Mouse (Mus musculus) layer of hippocampus, adult 8-10 months (tissue): Measurements from ENCODE around the gene BC028528. TPM values are rescaled to one million over a fixed set of nuclear protein-coding genes. Genes with fewer than 3 reads are reported as not detected.
"Not testable (repeated sequence)": the region's sequence is repeated elsewhere in the genome, so short reads cannot be mapped to it uniquely, and the experiment has no call there.

Source experiments
- DNase-seq, 2 experiments: peaks; one replicate each; pipeline ENCODE4 v3.0.0; 2022; ENCODE audit warnings: low spot score in 2 of 2
- total RNA-seq, 4 experiments: library from RNA; stranded (reverse); gene quantifications; 2 replicates each; pipeline ENCODE4 v1.2.4; 2022

The BC028528 gene
- total RNA-seq, 4 experiments from 2014 or later = 2.9 to 11.2 (median 5.9) TPM

DNA sequence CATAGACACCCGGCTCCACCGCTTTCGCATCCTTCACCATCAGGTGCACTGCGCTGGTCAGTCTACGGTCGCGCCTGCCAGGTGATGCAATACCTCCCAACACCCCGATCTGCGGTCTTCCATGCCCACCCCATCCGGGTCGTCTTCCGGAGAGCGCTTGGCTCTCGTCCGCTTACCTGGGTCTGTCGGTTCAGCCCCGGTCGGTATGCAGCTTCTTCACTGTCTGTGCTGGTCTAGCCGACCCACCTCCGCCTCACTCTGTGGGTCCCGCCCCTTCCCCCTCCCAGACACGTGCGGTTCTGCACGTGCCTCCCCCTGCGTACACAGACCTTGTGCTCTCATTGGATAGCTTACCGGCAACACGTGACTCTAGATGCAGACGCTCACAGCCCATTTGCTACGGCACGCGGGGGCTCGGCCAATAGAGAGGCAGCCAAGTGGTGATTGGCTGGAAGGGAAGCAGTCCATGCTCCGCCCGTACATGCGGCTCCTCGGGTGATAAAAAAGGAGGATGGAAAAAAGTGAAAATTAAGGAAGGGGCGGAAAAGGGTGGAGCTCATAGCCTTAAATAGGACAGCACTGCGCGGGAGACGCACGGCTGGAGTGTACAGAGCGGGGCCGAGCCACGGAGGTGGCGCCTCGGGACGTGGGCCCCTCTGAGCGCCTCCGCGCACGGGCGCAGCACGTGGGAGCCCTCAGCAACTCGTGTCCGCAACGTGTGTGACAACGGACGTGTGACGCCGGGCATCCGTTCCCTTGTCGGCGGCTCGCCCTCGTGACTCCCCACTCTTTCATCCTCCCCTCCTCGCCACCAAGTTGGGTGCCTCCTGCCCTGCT is 9.6 kb downstream of the BC028528 start, which contains the start of gene Ciart:
Ciart (minus strand) TSS at position 273 of the 837 bp plus-strand sequence.
- DNase-seq = peak; percentile 97 to 99

- DNase-seq = no peak
These were observed 12.7 kb downstream of the BC028528 start for GRCm38 (mm10) chr3:95879063-95879462.

DNA sequence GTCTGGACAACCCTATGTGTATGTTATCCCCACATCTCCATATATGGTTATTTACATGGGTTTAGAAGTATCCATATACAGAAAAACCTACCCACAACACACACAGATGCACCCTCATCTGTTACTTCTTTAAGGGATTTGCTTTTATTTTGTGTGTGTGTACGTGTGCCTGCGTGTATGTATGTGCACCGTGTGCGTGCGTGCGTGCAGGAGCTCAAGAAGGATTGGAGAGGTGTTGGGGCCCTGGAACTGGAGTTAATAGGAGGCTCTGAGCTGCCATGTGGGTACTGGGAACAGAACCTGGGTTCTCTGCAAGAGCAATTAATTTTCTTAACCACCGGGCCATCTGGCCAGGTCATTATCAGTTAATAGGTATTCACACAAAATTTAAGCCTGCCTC is 19.8 kb downstream of the BC028528 start:
- no peak for DNase-seq

- peak; percentile 77 to 79 for DNase-seq
These were observed 20.4 kb downstream of the BC028528 start, which contains the start of gene Mrps21 for GRCm38 (mm10) chr3:95871392-95871867. Gene Mrps21, minus strand, starts transcription at chr3:95871519.

DNA sequence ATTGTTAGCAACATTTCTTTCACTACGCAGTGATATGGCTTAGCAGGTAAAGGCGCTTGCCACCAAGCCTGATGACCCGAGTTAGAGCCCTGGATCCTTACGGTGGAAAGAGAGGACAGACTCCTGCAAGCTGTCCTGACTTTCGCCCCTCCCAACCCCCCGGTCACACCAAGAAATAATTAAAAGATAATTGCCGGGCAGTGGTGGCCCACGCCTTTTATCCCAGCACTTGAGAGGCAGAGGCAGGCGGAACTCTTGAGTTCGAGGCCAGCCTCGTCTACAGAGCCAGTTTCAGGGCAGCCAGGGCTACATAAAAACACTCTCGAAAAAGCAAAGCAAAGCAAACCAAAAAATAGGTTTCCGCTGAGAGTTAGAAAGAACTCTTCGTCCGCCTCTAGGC is 20.8 kb downstream of the BC028528 start:
- DNase-seq = no peak

- DNase-seq = no peak
These were observed 24.4 kb downstream of the BC028528 start for GRCm38 (mm10) chr3:95867408-95867807.

DNA sequence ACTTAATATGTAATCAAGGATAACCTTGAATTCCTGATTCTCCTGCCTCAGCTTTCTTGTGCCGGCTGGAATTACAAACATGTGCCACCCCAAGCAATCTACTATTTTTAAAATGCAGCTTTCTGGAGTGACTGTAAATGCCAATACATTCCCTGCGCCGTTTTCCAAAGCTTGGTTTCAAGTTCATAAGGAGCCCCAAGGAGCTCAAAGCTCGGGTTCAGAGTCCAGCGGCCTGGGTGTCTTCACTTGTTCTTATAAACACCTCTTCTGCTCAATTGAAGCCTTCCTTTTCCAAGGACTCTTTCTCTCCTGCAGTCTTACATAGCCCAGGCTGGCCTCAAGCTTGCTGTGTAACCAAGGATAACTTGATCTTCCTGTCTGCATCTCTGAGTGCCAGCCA is 25.7 kb downstream of the BC028528 start:
- DNase-seq = no peak

DNA sequence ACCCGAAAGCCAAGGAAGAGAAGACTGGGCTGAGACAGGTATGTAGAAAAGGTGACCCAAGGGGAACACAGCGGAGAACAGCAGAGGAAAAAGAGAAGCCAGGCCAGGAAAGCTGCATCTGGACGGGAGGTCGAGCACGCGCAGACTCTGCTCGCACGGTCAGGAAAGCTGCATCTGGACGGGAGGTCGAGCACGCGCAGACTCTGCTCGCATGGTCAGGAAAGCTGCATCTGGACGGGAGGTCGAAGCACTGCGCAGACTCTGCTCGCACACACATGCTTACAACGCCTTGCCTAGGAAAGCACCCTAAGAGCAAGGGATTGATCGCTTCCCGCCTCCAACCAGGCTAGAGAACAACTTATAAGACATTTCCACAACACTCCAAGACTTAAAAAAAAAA is 26.2 kb downstream of the BC028528 start:
- no peak for DNase-seq

DNA sequence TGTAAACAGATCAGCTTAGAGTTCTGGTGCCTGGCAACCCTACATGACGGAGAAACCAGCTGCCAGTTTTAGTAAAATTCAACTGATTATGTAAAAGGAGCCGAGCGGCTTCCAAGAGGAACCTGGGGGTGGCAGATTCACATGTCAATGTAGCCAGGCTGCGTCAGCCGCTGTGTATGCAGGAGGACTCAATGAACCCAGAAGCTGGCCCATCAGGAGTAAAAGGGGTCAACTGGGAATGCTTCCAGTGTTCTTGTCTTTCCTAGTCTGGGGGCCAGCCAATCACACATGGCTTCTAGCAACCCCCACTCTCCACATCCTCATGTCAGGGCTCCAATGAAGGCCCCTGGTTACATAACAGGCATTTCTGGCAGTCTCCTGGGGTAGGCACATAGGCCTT is 26.8 kb downstream of the BC028528 start:
- peak; percentile 76 to 81 for DNase-seq

DNA sequence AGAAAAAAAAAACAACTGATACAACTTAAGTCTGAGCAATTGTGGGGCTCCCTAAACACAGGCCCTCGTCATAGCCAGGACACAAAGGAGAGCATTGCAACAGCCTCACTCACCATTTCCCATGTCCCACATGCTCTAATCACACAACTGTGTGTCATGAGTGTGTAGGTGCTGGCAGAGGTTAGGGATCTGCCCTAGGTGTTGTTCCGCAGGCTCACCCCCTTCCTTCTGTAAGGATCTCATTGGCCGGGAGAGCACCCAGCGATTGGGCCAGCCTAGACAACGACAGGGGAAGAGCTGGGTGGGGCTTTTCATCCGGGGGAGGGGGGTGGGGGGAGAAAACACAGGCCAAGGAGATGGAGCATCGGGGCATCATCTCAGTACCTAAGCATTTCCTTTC is 28.2 kb downstream of the BC028528 start:
- DNase-seq = no peak

GRCm38 (mm10) chr3:95861796-95862195 is 30.0 kb downstream of the BC028528 start:
- DNase-seq = peak; percentile 60 to 66

DNA sequence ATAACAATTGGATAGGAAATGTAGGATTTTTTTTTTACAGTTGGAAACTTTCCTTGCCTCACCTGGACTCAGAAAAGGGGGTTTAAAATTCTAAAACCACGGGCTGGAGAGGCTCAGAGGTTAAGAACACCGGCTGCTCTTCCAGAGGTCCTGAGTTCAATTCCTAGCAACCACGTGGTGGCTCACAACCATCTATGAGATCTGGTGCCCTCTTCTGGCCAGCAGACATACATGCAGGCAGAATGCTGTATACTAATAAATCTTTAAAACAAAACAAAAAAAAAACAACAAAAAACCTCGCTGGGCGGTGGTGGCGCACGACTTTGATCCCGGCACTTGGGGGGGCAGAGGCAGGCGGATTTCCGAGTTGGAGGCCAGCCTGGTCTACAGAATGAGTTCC is 30.6 kb downstream of the BC028528 start:
- no peak for DNase-seq

DNA sequence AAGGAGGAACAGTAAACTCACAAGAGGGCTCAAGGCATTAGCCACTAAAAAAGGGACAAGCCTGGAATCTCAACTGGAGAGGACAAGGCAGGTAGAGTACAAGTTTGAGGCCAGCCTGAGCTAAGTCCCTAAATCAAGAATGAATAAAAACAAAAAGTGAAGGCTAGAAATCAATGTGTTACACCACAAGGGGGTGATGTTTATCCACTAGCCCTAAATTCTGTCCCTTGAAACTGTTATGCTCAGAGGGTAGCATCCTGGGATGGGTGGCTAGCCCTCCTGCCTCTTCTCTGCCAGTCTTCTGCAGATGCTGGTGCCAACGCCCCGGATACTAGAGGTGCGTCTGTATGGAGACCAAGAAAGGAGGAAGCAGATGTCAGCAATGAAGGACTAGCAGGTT is 31.5 kb downstream of the BC028528 start:
- DNase-seq = no peak

DNA sequence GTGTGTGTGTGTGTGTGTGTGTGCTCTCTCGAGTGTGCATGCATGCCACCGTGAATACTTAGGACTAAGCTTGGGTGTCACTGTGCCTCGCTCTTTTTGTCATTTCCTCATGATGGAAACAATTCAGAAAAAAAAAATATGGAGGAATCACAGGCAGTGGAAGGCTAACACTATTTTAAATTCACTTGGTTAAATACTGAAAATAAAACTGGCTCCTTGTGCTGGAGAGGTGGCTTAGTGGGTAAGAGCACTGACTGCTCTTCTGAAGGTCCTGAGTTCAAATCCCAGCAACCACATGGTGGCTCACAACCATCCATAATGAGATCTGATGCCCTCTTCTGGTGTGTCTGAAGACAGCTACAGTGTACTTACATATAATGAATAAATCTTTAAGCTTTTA is 33.5 kb downstream of the BC028528 start:
- DNase-seq = not testable (repeated sequence)

GRCm38 (mm10) chr3:95857050-95857449 is 34.8 kb downstream of the BC028528 start:
- DNase-seq = not testable (repeated sequence)

DNA sequence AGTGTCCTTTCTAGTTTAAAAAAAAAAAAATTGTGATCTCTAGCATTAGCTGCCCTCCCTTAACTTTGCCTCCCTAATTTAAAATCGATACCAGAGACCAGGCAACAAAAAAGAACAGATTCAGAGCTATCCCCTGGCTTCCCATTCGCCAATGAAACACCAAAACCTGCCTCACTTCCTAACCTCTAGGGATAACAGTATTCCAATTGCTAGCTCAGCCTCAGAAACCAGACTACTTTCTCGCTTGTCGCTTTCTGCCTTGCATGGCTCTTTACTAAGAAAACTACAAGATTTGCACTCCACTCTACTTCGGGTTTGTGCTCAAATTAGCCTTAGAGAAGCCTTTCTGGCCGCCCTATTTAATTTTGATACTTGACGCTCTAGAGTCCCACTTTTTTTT is 35.7 kb downstream of the BC028528 start:
- DNase-seq = no peak

GRCm38 (mm10) chr3:95855502-95856089 is 36.2 kb downstream of the BC028528 start, which contains the start of gene Prpf3:
Gene Prpf3, minus strand, starts transcription at chr3:95855885.
- peak; percentile 88 to 94 for DNase-seq

DNA sequence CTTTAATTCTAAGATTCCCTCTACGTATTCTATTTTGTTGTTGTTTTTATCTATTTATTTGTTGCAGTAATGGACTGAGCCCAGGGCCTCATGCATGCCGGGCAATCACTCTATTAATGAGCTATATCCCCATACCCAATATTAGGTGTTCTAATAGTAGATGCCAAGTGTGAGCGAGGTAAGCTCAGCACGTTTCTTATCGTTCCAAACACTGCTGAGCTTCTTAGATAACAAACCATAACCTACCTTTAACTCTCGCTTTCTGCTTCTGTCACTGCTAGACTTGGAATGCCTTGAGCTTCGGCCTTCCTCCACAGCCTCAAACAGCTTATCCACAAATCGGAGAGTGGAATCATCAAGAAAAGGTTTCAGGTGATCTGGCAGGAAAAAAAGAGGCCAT is 40.5 kb downstream of the BC028528 start:
- DNase-seq = no peak

DNA sequence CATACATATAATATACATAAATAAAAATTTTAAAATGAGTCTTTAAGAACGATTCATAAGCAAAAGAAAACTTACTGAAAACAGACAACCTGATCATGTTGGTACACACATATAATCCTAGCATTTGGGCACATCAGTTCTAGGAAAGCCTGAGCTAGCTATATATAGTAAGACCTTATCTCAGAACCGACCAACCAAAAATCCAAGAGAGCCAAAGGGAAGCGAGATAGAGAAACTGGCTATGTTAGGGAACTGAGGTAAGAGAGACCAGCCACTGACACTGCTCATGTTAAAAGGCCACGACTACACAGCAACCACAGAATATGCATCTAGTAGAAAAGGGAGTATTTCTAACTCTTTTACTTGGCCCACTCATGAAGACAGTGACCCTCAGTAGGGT is 41.2 kb downstream of the BC028528 start:
- DNase-seq = no peak

DNA sequence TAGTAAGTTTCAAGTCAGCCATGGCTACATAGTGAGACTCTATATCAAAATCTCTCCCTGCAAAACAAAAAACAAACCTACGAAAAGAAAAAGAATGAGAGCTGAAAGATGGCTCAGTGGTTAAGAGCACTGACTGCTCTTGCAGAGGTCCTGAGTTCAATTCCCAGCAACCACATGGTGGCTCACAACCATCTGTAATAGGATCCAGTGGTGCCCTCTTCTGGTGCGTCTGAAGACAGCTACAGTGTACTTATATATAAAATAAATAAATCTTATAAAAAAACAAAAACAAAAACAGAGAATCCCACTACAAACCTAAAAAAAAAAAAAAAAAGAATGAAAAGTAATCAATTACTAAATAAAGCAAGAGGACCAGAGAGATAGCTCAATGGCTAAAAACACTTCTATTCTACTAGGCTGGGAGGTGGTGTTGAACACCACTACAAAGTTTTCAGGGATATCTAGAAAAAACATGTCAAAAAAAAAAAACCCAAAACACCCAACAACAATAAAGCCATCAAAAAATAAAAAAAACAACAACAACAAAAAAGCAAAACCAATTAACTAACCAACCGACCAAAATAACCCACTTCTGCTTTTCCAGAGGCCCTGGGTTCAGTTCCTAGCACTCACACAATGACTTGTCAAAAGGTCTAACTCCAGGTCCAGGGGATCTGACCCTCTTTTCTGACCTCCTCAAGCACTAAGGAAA is 49.1 kb downstream of the BC028528 start:
- no peak for DNase-seq

DNA sequence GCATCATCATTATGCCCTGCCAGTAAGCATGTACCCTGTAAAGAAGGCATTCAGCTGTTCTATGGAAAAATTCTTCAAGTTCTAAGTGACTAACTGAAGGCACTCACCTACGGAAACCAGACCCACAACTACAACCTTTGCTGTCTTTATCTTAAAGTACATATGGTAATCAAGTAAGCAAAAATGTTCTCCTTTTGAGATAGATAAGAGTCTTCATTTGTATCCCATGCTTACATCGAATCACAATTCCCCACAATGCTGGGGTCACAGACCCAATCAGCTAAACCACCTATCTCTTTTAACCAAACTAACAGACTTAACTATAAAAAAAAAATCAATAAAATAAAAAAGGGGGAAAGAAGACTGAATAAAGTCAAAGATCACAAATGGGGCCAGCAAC is 52.6 kb downstream of the BC028528 start:
- no peak for DNase-seq
